Mouse (Mus musculus): Measurements from ENCODE around the gene Cldn16. TPM values are rescaled to one million over a fixed set of nuclear protein-coding genes. Genes with fewer than 3 reads are reported as not detected.
"Not testable (repeated sequence)": the region's sequence is repeated elsewhere in the genome, so short reads cannot be mapped to it uniquely, and the experiment has no call there.

Gene Cldn16
- not detected for total RNA-seq (2021)
- long read RNA-seq, result 0 reads

- no peak for DNase-seq (ENCODE audit: low spot score in 2 of 2)
Measured at GRCm38 (mm10) chr16:26462835-26463234, at the start of gene Cldn16. TSS of gene Cldn16 (plus strand) at chr16:26463135.

- no peak for DNase-seq (ENCODE audit: low spot score in 2 of 2)
Measured at GRCm38 (mm10) chr16:26418616-26419015, 44.3 kb upstream of the Cldn16 start.

GRCm38 (mm10) chr16:26422078-26422477 lies 40.9 kb upstream of the Cldn16 start:
- no peak for DNase-seq (ENCODE audit: low spot score in 2 of 2)

GRCm38 (mm10) chr16:26430246-26430645 lies 32.7 kb upstream of the Cldn16 start:
- DNase-seq (ENCODE audit: low spot score in 2 of 2), result no peak

GRCm38 (mm10) chr16:26433486-26433885 lies 29.4 kb upstream of the Cldn16 start:
- no peak for DNase-seq (ENCODE audit: low spot score in 2 of 2)

GRCm38 (mm10) chr16:26440031-26440430 lies 22.9 kb upstream of the Cldn16 start:
- no peak for DNase-seq (ENCODE audit: low spot score in 2 of 2)

GRCm38 (mm10) chr16:26441156-26441555 lies 21.8 kb upstream of the Cldn16 start:
- no peak for DNase-seq (ENCODE audit: low spot score in 2 of 2)

- no peak for DNase-seq (ENCODE audit: low spot score in 2 of 2)
Measured at GRCm38 (mm10) chr16:26444843-26445242, 18.1 kb upstream of the Cldn16 start.

- DNase-seq (ENCODE audit: low spot score in 2 of 2), result peak; percentile 11 to 25
Measured at GRCm38 (mm10) chr16:26447594-26447993, 15.3 kb upstream of the Cldn16 start.

- DNase-seq (ENCODE audit: low spot score in 2 of 2), result no peak
Measured at GRCm38 (mm10) chr16:26454163-26454562, 8.8 kb upstream of the Cldn16 start.

GRCm38 (mm10) chr16:26456182-26456581 lies 6.8 kb upstream of the Cldn16 start:
- no peak for DNase-seq (ENCODE audit: low spot score in 2 of 2)

- no peak for DNase-seq (ENCODE audit: low spot score in 2 of 2)
Measured at GRCm38 (mm10) chr16:26466535-26466934, 3.6 kb downstream of the Cldn16 start.

GRCm38 (mm10) chr16:26471254-26471653 lies 8.3 kb downstream of the Cldn16 start:
- DNase-seq (ENCODE audit: low spot score in 2 of 2), result no peak

- DNase-seq (ENCODE audit: low spot score in 2 of 2), result peak in 1 of 2 experiments; percentile 37
Measured at GRCm38 (mm10) chr16:26495721-26496120, 32.8 kb downstream of the Cldn16 start.

- not testable (repeated sequence) for DNase-seq (ENCODE audit: low spot score in 2 of 2)
Measured at GRCm38 (mm10) chr16:26499705-26500104, 36.8 kb downstream of the Cldn16 start.

- no peak for DNase-seq (ENCODE audit: low spot score in 2 of 2)
Measured at GRCm38 (mm10) chr16:26500738-26501137, 37.8 kb downstream of the Cldn16 start.

GRCm38 (mm10) chr16:26504961-26505360 lies 42.0 kb downstream of the Cldn16 start:
- DNase-seq (ENCODE audit: low spot score in 2 of 2), result no peak

- peak; percentile 24 to 50 for DNase-seq (ENCODE audit: low spot score in 2 of 2)
Measured at GRCm38 (mm10) chr16:26519596-26519995, 56.7 kb downstream of the Cldn16 start.

GRCm38 (mm10) chr16:26525832-26526231 lies 62.9 kb downstream of the Cldn16 start:
- no peak for DNase-seq (ENCODE audit: low spot score in 2 of 2)

GRCm38 (mm10) chr16:26526669-26527068 lies 63.7 kb downstream of the Cldn16 start, which contains the start of gene Tmem207:
TSS of gene Tmem207 (minus strand) at chr16:26526769.
- no peak for DNase-seq (ENCODE audit: low spot score in 2 of 2)

- peak; percentile 19 to 48 for DNase-seq (ENCODE audit: low spot score in 2 of 2)
Measured at GRCm38 (mm10) chr16:26527931-26528666, 65.2 kb downstream of the Cldn16 start.

GRCm38 (mm10) chr16:26530451-26530850 lies 67.5 kb downstream of the Cldn16 start:
- no peak for DNase-seq (ENCODE audit: low spot score in 2 of 2)

- DNase-seq (ENCODE audit: low spot score in 2 of 2), result no peak
Measured at GRCm38 (mm10) chr16:26532287-26532686, 69.4 kb downstream of the Cldn16 start.
